Mouse (Mus musculus): ENCODE data around the gene Ubr7.

DNA sequence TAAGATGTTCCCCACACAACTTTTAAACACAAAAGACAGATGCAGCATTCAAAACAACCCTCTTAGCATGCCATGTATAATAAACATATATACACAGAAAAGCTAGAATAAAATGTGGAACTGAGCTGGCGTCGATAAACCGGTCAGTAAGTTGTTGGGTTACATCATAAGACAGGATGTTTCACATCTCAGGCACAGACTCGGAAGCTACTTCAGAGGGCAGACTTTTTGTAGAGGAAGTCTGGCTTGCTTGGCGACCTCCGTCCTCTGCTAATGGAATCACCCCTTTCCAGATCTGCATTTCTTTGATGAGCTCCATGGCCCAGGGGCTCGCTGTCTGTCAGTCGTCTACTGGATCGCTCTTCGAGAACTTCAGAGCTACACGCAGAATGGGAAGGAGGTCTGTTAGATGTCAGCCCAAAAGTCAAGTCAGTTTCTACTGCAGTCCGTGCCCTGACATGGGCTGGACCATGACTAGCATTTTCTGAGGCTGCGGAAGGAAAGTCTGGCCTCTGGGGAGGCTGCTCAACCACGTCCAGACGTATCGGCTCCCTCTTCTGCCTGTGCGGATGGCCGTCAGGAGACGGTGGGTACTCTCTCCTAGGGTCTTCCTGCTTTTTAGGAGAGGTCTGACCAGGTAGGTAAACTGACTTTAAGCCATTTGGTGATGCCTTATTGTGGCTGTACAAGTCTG lies 27.3 kb downstream of the Ubr7 start:
- TF ChIP-seq CTCF (IDR thresholded peaks at IDR 0.05) (no peak), POLR2A (IDR thresholded peaks at IDR 0.05; ENCODE audit: insufficient read depth, low read depth, low read length) (no peak)

Measured in heart, adult 2 months (tissue).